Mouse (Mus musculus) CH12.LX (cell line): ENCODE data around the gene Ptprm. TPM values are rescaled to one million over a fixed set of nuclear protein-coding genes. Genes with fewer than 3 reads are reported as not detected.

ENCODE experiments used
- DNase-seq: peaks from one replicate; pipeline ENCODE4 v3.0.0-alpha.2; 2013; ENCODE audit errors: extremely low read depth
- H3K27ac ChIP-seq: 2 replicates; pipeline ENCODE4 v1.5.1; 2012; ENCODE audit warnings: low read depth, mild to moderate bottlenecking, control low read depth, moderate library complexity; ENCODE audit not compliant: insufficient read depth
- H3K27me3 ChIP-seq: replicated peaks from 2 replicates; pipeline ENCODE3; 2012; ENCODE audit warnings: inconsistent platforms
- H3K36me3 ChIP-seq, 2 experiments: replicated peaks in 1 of 2; 2 replicates each; pipeline versions ENCODE3 to v1.6.1; 2012; ENCODE audit warnings: inconsistent platforms in 1 of 2, low read length in 1 of 2, mild to moderate bottlenecking in 1 of 2, mixed read lengths in 1 of 2, moderate library complexity in 1 of 2; ENCODE audit not compliant: control insufficient read depth in 1 of 2, insufficient read depth in 1 of 2
- H3K4me1 ChIP-seq, 2 experiments: 2 replicates each; pipeline ENCODE4 v1.6.1; 2012; ENCODE audit warnings: inconsistent platforms in 1 of 2, moderate library complexity in 1 of 2; ENCODE audit not compliant: insufficient read depth in 2 of 2, control insufficient read depth in 1 of 2
- H3K4me2 ChIP-seq: 2 replicates; pipeline ENCODE4 v1.6.1; 2012; ENCODE audit warnings: low read depth, mild to moderate bottlenecking, control low read depth; ENCODE audit not compliant: poor library complexity, insufficient read depth, severe bottlenecking
- H3K4me3 ChIP-seq, 3 experiments: fragments of 150-350 bp in 1 of 3; sonication (generic) in 1 of 3; replicated peaks in 1 of 3; 2 replicates each; pipeline versions ENCODE3 to v1.5.1; 2011 to 2012; ENCODE audit warnings: low read depth in 2 of 3, low read length in 2 of 3, mild to moderate bottlenecking in 2 of 3, moderate library complexity in 2 of 3, control low read depth in 1 of 3, improper control_type of control experiment in 1 of 3, inconsistent platforms in 1 of 3, mixed read lengths in 1 of 3; ENCODE audit not compliant: poor library complexity in 1 of 3
- H3K79me2 ChIP-seq: replicated peaks from 2 replicates; pipeline ENCODE4 v1.6.1; 2012; ENCODE audit warnings: mild to moderate bottlenecking, moderate library complexity; ENCODE audit not compliant: control insufficient read depth, poor library complexity, insufficient read depth, severe bottlenecking; ENCODE audit errors: extremely low read depth
- H3K9ac ChIP-seq: 2 replicates; pipeline ENCODE4 v1.6.1; 2012; ENCODE audit warnings: low read depth, mild to moderate bottlenecking, control low read depth, moderate library complexity; ENCODE audit not compliant: insufficient read depth
- H3K9me3 ChIP-seq: replicated peaks from 2 replicates; pipeline ENCODE3; 2012; ENCODE audit warnings: low read length, inconsistent platforms, mixed read lengths
- BHLHE40 ChIP-seq: IDR thresholded peaks from 2 replicates; pipeline ENCODE4 v1.6.1; 2011; ENCODE audit warnings: mild to moderate bottlenecking, low read depth, low read length, improper control_type of control experiment
- CTCF ChIP-seq, 2 experiments: IDR thresholded peaks in 1 of 2; conservative IDR thresholded peaks in 1 of 2; 2 replicates each; pipeline ENCODE4 v1.5.1; 2011 to 2012; ENCODE audit warnings: low read depth in 2 of 2, low read length in 2 of 2, improper control_type of control experiment in 1 of 2, inconsistent platforms in 1 of 2, mild to moderate bottlenecking in 1 of 2, moderate library complexity in 1 of 2
- EP300 ChIP-seq: IDR thresholded peaks from 2 replicates; pipeline ENCODE4 v1.6.1; 2011; ENCODE audit warnings: low read length, improper control_type of control experiment
- HCFC1 ChIP-seq: IDR thresholded peaks from 2 replicates; pipeline ENCODE4 v1.6.1; 2012; ENCODE audit warnings: low read depth, mild to moderate bottlenecking, inconsistent platforms, low read length, improper control_type of control experiment
- IRF4 ChIP-seq: IDR thresholded peaks from 2 replicates; pipeline ENCODE4 v1.6.1; 2014; ENCODE audit warnings: low read depth, mild to moderate bottlenecking, inconsistent platforms, low read length, improper control_type of control experiment
- MEF2A ChIP-seq: IDR thresholded peaks from 2 replicates; pipeline ENCODE4 v1.6.1; 2014; ENCODE audit warnings: low read depth, mild to moderate bottlenecking, inconsistent platforms, low read length, improper control_type of control experiment, borderline replicate concordance
- MXI1 ChIP-seq: IDR thresholded peaks from 2 replicates; pipeline ENCODE4 v1.6.1; 2011; ENCODE audit warnings: mild to moderate bottlenecking, low read depth, low read length, improper control_type of control experiment
- MYC ChIP-seq: IDR thresholded peaks from 2 replicates; pipeline ENCODE4 v1.6.1; 2011; ENCODE audit warnings: low read depth, mild to moderate bottlenecking, improper control_type of control experiment, low read length
- NRF1 ChIP-seq: IDR thresholded peaks from 2 replicates; pipeline ENCODE4 v1.6.1; 2014; ENCODE audit warnings: low read depth, mild to moderate bottlenecking, inconsistent platforms, low read length, improper control_type of control experiment, moderate library complexity
- POLR2A ChIP-seq: IDR thresholded peaks from 2 replicates; pipeline ENCODE4 v1.6.1; 2011; ENCODE audit warnings: low read depth, mild to moderate bottlenecking, improper control_type of control experiment, low read length
- RAD21 ChIP-seq: IDR thresholded peaks from 2 replicates; pipeline ENCODE4 v1.6.1; 2011; ENCODE audit warnings: low read depth, mild to moderate bottlenecking, low read length, improper control_type of control experiment, moderate library complexity
- RCOR1 ChIP-seq: conservative IDR thresholded peaks from 2 replicates; pipeline ENCODE4 v1.6.1; 2012; ENCODE audit warnings: low read depth, mild to moderate bottlenecking, inconsistent platforms, low read length, improper control_type of control experiment
- SMC3 ChIP-seq: IDR thresholded peaks from 2 replicates; pipeline ENCODE4 v1.6.1; 2011; ENCODE audit warnings: low read depth, low read length, improper control_type of control experiment
- USF2 ChIP-seq: conservative IDR thresholded peaks from 2 replicates; pipeline ENCODE4 v1.6.1; 2011; ENCODE audit warnings: low read depth, low read length, improper control_type of control experiment
- ZKSCAN1 ChIP-seq: IDR thresholded peaks from 2 replicates; pipeline ENCODE4 v1.6.1; 2012; ENCODE audit warnings: low read depth, inconsistent platforms, low read length, improper control_type of control experiment, borderline replicate concordance
- dilution Hi-C: fragments of 300-500 bp; cut with MboI; formaldehyde crosslinking; loops from 2 replicates; pipeline ENCODE4 v1.14.3; 2020; ENCODE audit warnings: low sequenced_read_pairs; ENCODE audit not compliant: extremely low pct_unique_long_range_greater_than_20kb, extremely low pct_ligation_motif_present
- in situ Hi-C: fragments of 300-500 bp; cut with MboI; formaldehyde crosslinking; loops from 3 replicates; pipeline ENCODE4 v1.14.3; 2019; ENCODE audit warnings: low sequenced_read_pairs, low pct_ligation_motif_present, low pct_unique_long_range_greater_than_20kb, mixed read lengths
- polyA plus RNA-seq: library from polyadenylated mRNA; unstranded; fragments of >175 nt; gene quantifications from 2 replicates; pipeline ENCODE4 v1.2.1, GENCODE M21; 2012; ENCODE audit warnings: low read depth; ENCODE audit not compliant: insufficient read length
- total RNA-seq, 2 experiments: library from RNA; depleted of rRNA; stranded (reverse); fragments of 300-350 nt in 1 of 2; fragments of >200 nt in 1 of 2; gene quantifications; 2 replicates each; pipeline ENCODE4 v1.2.3; 2012 to 2014

Ptprm gene
- total and polyA plus RNA-seq, 3 experiments, result not detected

DNA sequence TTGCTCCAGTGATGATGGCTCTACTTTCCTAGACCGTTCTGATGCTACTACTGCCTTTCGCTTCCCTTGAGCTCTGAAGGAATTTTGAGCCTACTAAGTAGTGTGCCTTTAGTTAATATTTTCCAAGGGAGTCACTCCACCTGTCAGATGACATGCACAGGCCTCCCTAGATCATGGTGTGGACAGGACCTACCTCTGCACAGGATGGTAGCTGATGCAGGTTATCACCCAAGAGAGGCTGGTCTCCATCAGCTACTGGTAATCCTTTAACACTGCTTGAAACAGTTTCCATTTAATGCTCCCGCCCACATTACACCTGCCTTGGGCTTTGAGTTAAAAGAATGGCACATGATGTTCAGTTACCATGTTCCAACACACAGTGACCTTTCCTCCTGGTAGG lies 688.5 kb downstream of the Ptprm start:
- Histone ChIP-seq H3K4me2 (no peak overlapping the region), H3K9me3 (peaks cover 74% of the 10 kb centered on the region), H3K9ac (no peak overlapping the region), H3K36me3 (no peaks in the 10 kb centered on the region), H3K27ac (no peak overlapping the region), H3K79me2 (no peaks in the 10 kb centered on the region), H3K27me3 (no peaks in the 10 kb centered on the region), H3K4me1 (no peaks in the 10 kb centered on the region), H3K4me3 (no peak overlapping the region)
- in situ Hi-C loops (no loop called here), dilution Hi-C loops (no loop called here)
- DNase-seq, result no peak
- TF ChIP-seq MXI1 (no peak), HCFC1 (no peak), USF2 (no peak), SMC3 (no peak), RAD21 (no peak), BHLHE40 (no peak), EP300 (no peak), NRF1 (no peak), MYC (no peak), IRF4 (no peak), ZKSCAN1 (no peak), MEF2A (no peak)

DNA sequence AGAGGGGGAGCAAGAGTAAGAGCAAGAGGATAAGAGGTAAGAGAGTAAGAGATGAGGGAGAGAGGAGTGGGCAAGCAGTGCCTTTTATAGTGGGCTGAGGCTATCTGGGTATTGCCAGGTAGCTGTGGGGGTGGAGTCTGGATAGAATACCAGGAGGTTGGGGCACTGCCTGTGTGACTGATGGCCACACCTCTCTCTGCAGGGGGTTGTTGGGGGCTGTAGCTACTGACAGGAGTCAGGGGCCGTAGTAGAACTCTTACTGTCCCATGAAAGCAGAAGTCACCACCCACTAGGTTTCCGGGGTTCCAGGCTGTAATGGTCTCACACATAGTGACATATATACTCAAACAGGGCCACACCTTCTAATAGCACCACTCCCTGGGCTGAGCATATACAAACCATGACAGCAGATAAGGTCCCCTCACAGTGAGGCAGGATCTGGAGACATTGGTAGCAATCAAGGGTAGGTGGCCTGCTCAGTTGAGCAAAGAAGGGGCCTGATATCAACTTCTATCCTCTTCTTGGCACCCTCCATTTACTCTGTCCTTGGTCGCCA lies 689.0 kb downstream of the Ptprm start:
- no peak overlapping the region for H3K9ac ChIP-seq
- in situ Hi-C loops, result no loop called here
- H3K4me2 ChIP-seq, result no peak overlapping the region
- no peaks in the 10 kb centered on the region for H3K4me1 ChIP-seq
- TF ChIP-seq ZKSCAN1 (no peak), MEF2A (no peak), SMC3 (no peak), CTCF (conservative IDR thresholded peaks at IDR 0.05 in 1 of 2, IDR thresholded peaks at IDR 0.05 in 1 of 2; ENCODE audit: low read depth in 2 of 2, low read length in 2 of 2) (no peak), RCOR1 (no peak), POLR2A (no peak), USF2 (no peak), HCFC1 (no peak)
- no peaks in the 10 kb centered on the region for H3K36me3 ChIP-seq
- DNase-seq, result no peak
- no peak overlapping the region for H3K4me3 ChIP-seq
- no peak overlapping the region for H3K27ac ChIP-seq
- no peaks in the 10 kb centered on the region for H3K79me2 ChIP-seq
- no peaks in the 10 kb centered on the region for H3K27me3 ChIP-seq
- dilution Hi-C loops, result no loop called here
- peaks cover 74% of the 10 kb centered on the region for H3K9me3 ChIP-seq
